Comparison of ENCODE assay signal across 32 mouse cellular contexts in genomic region chr4:152073715-152074114, GRCm38 (mm10). TPM values are rescaled to one million over a fixed set of nuclear protein-coding genes. Genes with fewer than 3 reads are reported as not detected.
A peak's percentile ranks its signal among the peaks of the same experiment; 100 is the strongest.
DNase-seq lines count a peak whose midpoint lies in the region; TF ChIP-seq lines count a peak whose summit lies in the region.
"Had no signal": no experiment of that assay in that cellular context is flagged by ENCODE, and none has a peak within 500 bp of the region (broad histone marks: within the 10 kb centered on the region; RNA-seq: fewer than 3 reads in every experiment).

No protein-coding gene starts in this region.

- peak overlapping the region; percentile 43 for H3K4me3 ChIP-seq in gastrocnemius, adult 2 months
- H3K4me3 ChIP-seq in layer of hippocampus, adult 2 months = peak overlapping the region; percentile 44
- H3K4me3 ChIP-seq in myocyte = peak overlapping the region; percentile 8
- H3K4me3 ChIP-seq: embryonic facial prominence, embryonic 12.5 days; hindbrain, embryonic 15.5 days; limb, embryonic 13.5 days; midbrain, embryonic 10.5 days; midbrain, embryonic 15.5 days; neural tube, embryonic 12.5 days; stomach, embryonic 15.5 days had no signal

- no peaks in the 10 kb centered on the region for H3K79me2 ChIP-seq in myocyte (ENCODE audit: control insufficient read depth, insufficient read depth)

- H3ac ChIP-seq in myocyte (ENCODE audit: control insufficient read depth, insufficient read length) = peak overlapping the region; percentile 15

- H3K27ac ChIP-seq in gastrocnemius, adult 2 months = 0 out of 2 replicates have a peak overlapping the region, but pooled peaks have one; percentile 16
- peak overlapping the region; percentile 72 for H3K27ac ChIP-seq in layer of hippocampus, adult 2 months
- H3K27ac ChIP-seq: embryonic facial prominence, embryonic 12.5 days; hindbrain, embryonic 15.5 days; limb, embryonic 13.5 days; midbrain, embryonic 10.5 days; midbrain, embryonic 15.5 days; neural tube, embryonic 12.5 days; stomach, embryonic 15.5 days had no signal

- no peak for DNase-seq in gastrocnemius, adult 2 months
- DNase-seq in gastrocnemius, postnatal 14 days = no peak
- DNase-seq in layer of hippocampus, adult 2 months (ENCODE audit: low spot score in 2 of 2) = no peak
- DNase-seq in layer of hippocampus, adult 9-11 months = no peak
- peak; percentile 23 for DNase-seq in brain, embryonic 14.5 days (ENCODE audit: low read depth)
- DNase-seq in adrenal gland, adult 18-20 months (ENCODE audit: low spot score in 2 of 2) = no peak
- DNase-seq in embryo, embryonic 10 days (ENCODE audit: low spot score) = no peak
- DNase-seq: adrenal gland, adult 2 months; adrenal gland, postnatal 36 days; cerebellum, adult 8-10 months; cerebellum, postnatal 25 days; forebrain, postnatal 0 days; gastrocnemius, postnatal 10 days; kidney, adult 18-20 months; kidney, postnatal 10 days; lung, postnatal 4 days; right cerebral cortex, postnatal 4 days; thymus, postnatal 14 days had no signal

- intact Hi-C loops in gastrocnemius, adult 2 months (cut with DNase I) = no loop called here
- intact Hi-C loops in gastrocnemius, postnatal 14 days (cut with DNase I; ENCODE audit: low total_unique reads) = no loop called here

- TF ChIP-seq CTCF in gastrocnemius, adult 2 months (IDR thresholded peaks at IDR 0.05) = no peak
- TF ChIP-seq CTCF in layer of hippocampus, adult 2 months (conservative IDR thresholded peaks at IDR 0.05) = no peak
- no peak for TF ChIP-seq CTCF in brain, embryonic 14.5 days (IDR thresholded peaks at IDR 0.05; ENCODE audit: borderline replicate concordance, extremely low read depth, insufficient read depth, insufficient read length)

- no peaks in the 10 kb centered on the region for H3K36me3 ChIP-seq in myocyte (ENCODE audit: control insufficient read depth, insufficient read depth)
- H3K36me3 ChIP-seq: embryonic facial prominence, embryonic 12.5 days; G1E; hindbrain, embryonic 15.5 days; limb, embryonic 13.5 days; midbrain, embryonic 10.5 days; midbrain, embryonic 15.5 days; neural tube, embryonic 12.5 days; stomach, embryonic 15.5 days had no signal

- TF ChIP-seq POLR2A in brain, embryonic 14.5 days (IDR thresholded peaks at IDR 0.05; ENCODE audit: borderline replicate concordance, extremely low read depth, insufficient read depth, insufficient read length, poor library complexity, severe bottlenecking) = no peak
- TF ChIP-seq POLR2A in myocyte (IDR thresholded peaks at IDR 0.05; ENCODE audit: insufficient read length, low read depth) = peak; percentile 34

- peak overlapping the region; percentile 53 for H3K4me2 ChIP-seq in myocyte (ENCODE audit: low read depth)
- H3K4me2 ChIP-seq: embryonic facial prominence, embryonic 12.5 days; heart, embryonic 11.5 days; hindbrain, embryonic 15.5 days; limb, embryonic 13.5 days; liver, embryonic 11.5 days; midbrain, embryonic 15.5 days; neural tube, embryonic 12.5 days; stomach, embryonic 15.5 days had no signal

- no peaks in the 10 kb centered on the region for H3K27me3 ChIP-seq in myocyte (ENCODE audit: control insufficient read depth, insufficient read depth, insufficient read length)
- H3K27me3 ChIP-seq: embryonic facial prominence, embryonic 12.5 days; hindbrain, embryonic 15.5 days; limb, embryonic 13.5 days; midbrain, embryonic 15.5 days; neural tube, embryonic 12.5 days; stomach, embryonic 15.5 days had no signal

TF ChIP-seq in myocyte, 11 proteins besides CTCF, POLR2A, EP300 and RAD21:
- TF ChIP-seq MYOD1 (IDR thresholded peaks at IDR 0.05; ENCODE audit: control insufficient read depth in 1 of 3, insufficient read length in 2 of 3, low read depth in 2 of 3) = peak in 2 of 3 experiments; percentile 55 to 91
- no peak for TF ChIP-seq MAX (IDR thresholded peaks at IDR 0.05; ENCODE audit: low read depth)
- TF ChIP-seq TCF3 (IDR thresholded peaks at IDR 0.05; ENCODE audit: insufficient read length, low read depth) = peak; percentile 42
- peak; percentile 31 for TF ChIP-seq TCF12 (IDR thresholded peaks at IDR 0.05; ENCODE audit: insufficient read depth, poor library complexity, severe bottlenecking)
- TF ChIP-seq MYOG (IDR thresholded peaks at IDR 0.05; ENCODE audit: control insufficient read depth in 1 of 3, insufficient read depth in 1 of 3, insufficient read length in 2 of 3, low read depth in 2 of 3) = peak; percentile 34 to 97 (median 83)

RNA-seq across cellular contexts. Expression of gene Plekhg5, which starts 1.4 kb away (rescaled TPM):
- 1 to 10 TPM; 4.9 to 6.6 TPM for total RNA-seq in gastrocnemius, adult 2 months (2021)
- total RNA-seq in gastrocnemius, postnatal 14 days (2021) = 10 to 100 TPM; 11.2 to 17.1 TPM
- total RNA-seq in layer of hippocampus, adult 2 months (2021) = 100 to 1,000 TPM; 163 to 164 TPM
- 14.0 and 18.6 TPM in 2 replicates for polyA plus RNA-seq in brain, embryonic 14.5 days (2012; rRNA removed)
- polyA plus RNA-seq in myocyte (2012; fragmentation: generic; extraction: Trizol) = 65.8 TPM
- total RNA-seq in adrenal gland, adult 18-20 months (2021) = 10 to 100 TPM in 1 of 2 experiments, 1 to 10 TPM in 1; 7.3 to 12.0 TPM

RNA-seq across cellular contexts. Expression of gene Nol9, which starts 34.6 kb away (rescaled TPM):
- 10 to 100 TPM; 10.6 to 11.7 TPM for total RNA-seq in gastrocnemius, adult 2 months (2021)
- total RNA-seq in gastrocnemius, postnatal 14 days (2021) = 1 to 10 TPM; 7.7 to 9.1 TPM
- 10 to 100 TPM; 19.9 to 21.0 TPM for total RNA-seq in layer of hippocampus, adult 2 months (2021)
- 23.4 and 28.8 TPM in 2 replicates for polyA plus RNA-seq in brain, embryonic 14.5 days (2012; rRNA removed)
- polyA plus RNA-seq in myocyte (2012; fragmentation: generic; extraction: Trizol) = 28.5 TPM
- total RNA-seq in adrenal gland, adult 18-20 months (2021) = 10 to 100 TPM; 23.6 to 33.5 TPM

RNA-seq across cellular contexts. Expression of gene Tas1r1, which starts 35.3 kb away (rescaled TPM):
- total RNA-seq in gastrocnemius, adult 2 months (2021) = under 1 TPM; 0.53 to 0.59 TPM
- 1 to 10 TPM in 1 of 2 experiments, under 1 TPM in 1; 0.80 to 1.3 TPM for total RNA-seq in gastrocnemius, postnatal 14 days (2021)
- total RNA-seq in layer of hippocampus, adult 2 months (2021) = under 1 TPM; 0.69 to 0.76 TPM
- polyA plus RNA-seq in brain, embryonic 14.5 days (2012; rRNA removed) = 0.37 and 0.58 TPM in 2 replicates
- 14.7 TPM for polyA plus RNA-seq in myocyte (2012; fragmentation: generic; extraction: Trizol)
- total RNA-seq in adrenal gland, adult 18-20 months (2021) = not detected
- total RNA-seq: adrenal gland, postnatal 36 days had no signal
- polyA plus RNA-seq: adrenal gland, adult 2 months; inflammation-experienced regulatory T-cells, adult 6 months had no signal

RNA-seq across cellular contexts. Expression of gene Tnfrsf25, which starts 42.0 kb away (rescaled TPM):
- 1 to 10 TPM in 1 of 2 experiments, under 1 TPM in 1; 0.38 to 2.0 TPM for total RNA-seq in gastrocnemius, adult 2 months (2021)
- 1 to 10 TPM in 1 of 2 experiments, under 1 TPM in 1; 0.74 to 1.1 TPM for total RNA-seq in gastrocnemius, postnatal 14 days (2021)
- total RNA-seq in layer of hippocampus, adult 2 months (2021) = 10 to 100 TPM; 22.7 to 48.4 TPM
- polyA plus RNA-seq in brain, embryonic 14.5 days (2012; rRNA removed) = 3.8 and 4.4 TPM in 2 replicates
- polyA plus RNA-seq in myocyte (2012; fragmentation: generic; extraction: Trizol) = 4.0 TPM
- total RNA-seq in adrenal gland, adult 18-20 months (2021) = 1 to 10 TPM; 1.3 to 2.8 TPM
- total RNA-seq: G1E; granulocyte monocyte progenitor cell, adult 5-6 weeks had no signal
- polyA plus RNA-seq: forebrain, embryonic 11.5 days; G1E had no signal

RNA-seq across cellular contexts. Expression of gene Zbtb48, which starts 46.2 kb away (rescaled TPM):
- total RNA-seq in gastrocnemius, adult 2 months (2021) = 1 to 10 TPM; 2.4 to 3.3 TPM
- total RNA-seq in gastrocnemius, postnatal 14 days (2021) = 1 to 10 TPM; 1.8 to 3.3 TPM
- total RNA-seq in layer of hippocampus, adult 2 months (2021) = 10 to 100 TPM; 12.7 to 16.9 TPM
- 26.8 and 33.6 TPM in 2 replicates for polyA plus RNA-seq in brain, embryonic 14.5 days (2012; rRNA removed)
- 7.2 TPM for polyA plus RNA-seq in myocyte (2012; fragmentation: generic; extraction: Trizol)
- total RNA-seq in adrenal gland, adult 18-20 months (2021) = 1 to 10 TPM; 8.3 to 8.9 TPM

Comparison
In these comparisons a context has a peak if more than half of its experiments do, and no peak if none do; other contexts are left out.
1. RNA of gene Plekhg5, which starts 1.4 kb away (total RNA-seq): 163 to 164 TPM in layer of hippocampus, adult 2 months; 11.2 to 17.1 TPM in gastrocnemius, postnatal 14 days, 7.3 to 12.0 TPM in adrenal gland, adult 18-20 months and 4.9 to 6.6 TPM in gastrocnemius, adult 2 months; every median in the first group is over 4 times any median in the second.
2. Peak in every context shown above with its lines, with median percentiles within 50 percentile points of each other: H3K4me3 ChIP-seq.